Mouse (Mus musculus) forebrain, postnatal 0 days (tissue): ENCODE measurements around the gene Gm13691. TPM values are rescaled to one million over a fixed set of nuclear protein-coding genes. Genes with fewer than 3 reads are reported as not detected.
"Not testable (repeated sequence)": the region's sequence is repeated elsewhere in the genome, so short reads cannot be mapped to it uniquely, and the experiment has no call there.

Experiments
- ATAC-seq: fragments of 200-750 bp; cut with Nextera tagmentation; 2 replicates; pipeline ENCODE4 v1.8.0; 2017; ENCODE audit warnings: mild to moderate bottlenecking, moderate library complexity
- DNase-seq: peaks from one replicate; pipeline ENCODE4 v3.0.0-alpha.2; 2015
- H3K27ac ChIP-seq: fragments of 300-500 bp; sonication (generic); 2 replicates; pipeline ENCODE4 v1.5.1; 2014; ENCODE audit warnings: low read depth, mild to moderate bottlenecking, antibody characterized with exemption, low read length, moderate library complexity, mixed read lengths
- H3K27me3 ChIP-seq: fragments of 300-500 bp; sonication (generic); 2 replicates; pipeline ENCODE4 v1.6.1; 2014; ENCODE audit warnings: mild to moderate bottlenecking, low read length, mixed read lengths; ENCODE audit not compliant: insufficient read depth
- H3K36me3 ChIP-seq: fragments of 300-500 bp; sonication (generic); 2 replicates; pipeline ENCODE4 v1.6.1; 2014; ENCODE audit warnings: mild to moderate bottlenecking, moderate library complexity; ENCODE audit not compliant: insufficient read depth
- H3K4me1 ChIP-seq: fragments of 300-500 bp; sonication (generic); 2 replicates; pipeline ENCODE4 v1.6.1; 2014; ENCODE audit warnings: antibody characterized with exemption; ENCODE audit not compliant: insufficient read depth
- H3K4me2 ChIP-seq: fragments of 300-500 bp; sonication (generic); 2 replicates; pipeline ENCODE4 v1.6.1; 2014; ENCODE audit warnings: low read depth, mild to moderate bottlenecking, moderate library complexity
- H3K4me3 ChIP-seq: fragments of 300-500 bp; sonication (generic); 2 replicates; pipeline ENCODE4 v1.5.1; 2014; ENCODE audit warnings: low read depth, low read length, mixed read lengths
- H3K9ac ChIP-seq: fragments of 300-500 bp; sonication (generic); 2 replicates; pipeline ENCODE4 v1.6.1; 2014; ENCODE audit warnings: mild to moderate bottlenecking
- H3K9me3 ChIP-seq: fragments of 300-500 bp; sonication (generic); 2 replicates; pipeline ENCODE4 v1.6.1; 2016; ENCODE audit warnings: low read length
- CTCF ChIP-seq: sonication (generic); IDR thresholded peaks from 2 replicates; pipeline ENCODE4 v1.5.1; 2016; ENCODE audit warnings: antibody characterized with exemption, control low read depth, low read depth
- WGBS: fragments of 180-500 bp; shearing (Covaris S2); extraction: QIAGEN DNeasy Blood & Tissue Kit; methylation state at CpG from one replicate; pipeline ENCODE4 v1.1.7; 2014; 5-methylcytosine and 5-hydroxymethylcytosine counted together
- polyA plus RNA-seq: library from polyadenylated mRNA; unstranded; fragments of >200 nt; fragmentation: Nextera tagmentation; extraction: Ambion mirVana; gene quantifications from 2 replicates; pipeline ENCODE4 v1.2.1, GENCODE M21; 2015
- total RNA-seq: library from RNA; depleted of rRNA; stranded (reverse); fragments of >200 nt; gene quantifications from 2 replicates; pipeline ENCODE4 v1.2.3, GENCODE M21; 2014; rRNA removed

Gene Gm13691
- total and polyA plus RNA-seq, 2 experiments from 2014 or later = not detected

- peak; percentile 33 for DNase-seq
- 33% methylated on average over 4 of the region's 4 CpGs for WGBS
These were observed 47.0 kb downstream of the Gm13691 start for GRCm38 (mm10) chr2:84037304-84037703.

GRCm38 (mm10) chr2:84037943-84038342 is 47.6 kb downstream of the Gm13691 start:
- H3K9me3 ChIP-seq, DNase-seq, H3K36me3 ChIP-seq, H3K27ac ChIP-seq, H3K27me3 ChIP-seq, ATAC-seq, H3K4me2 ChIP-seq, H3K4me1 ChIP-seq, H3K9ac ChIP-seq, H3K4me3 ChIP-seq: not testable (repeated sequence)
- 89% methylated on average over 1 of the region's 1 CpGs for WGBS

More at GRCm38 (mm10) chr2:84037304-84037703, 47.0 kb downstream of the Gm13691 start:
- Histone ChIP-seq H3K27me3 (no peaks in the 10 kb centered on the region), H3K4me1 (no peaks in the 10 kb centered on the region), H3K4me3 (no peak overlapping the region), H3K36me3 (no peaks in the 10 kb centered on the region), H3K4me2 (no peak overlapping the region), H3K9me3 (no peaks in the 10 kb centered on the region), H3K27ac (no peak overlapping the region), H3K9ac (no peak overlapping the region)
- TF ChIP-seq CTCF = peak; percentile 64
- ATAC-seq = peak; percentile 62; the same call in 1 of the 2 replicates

GRCm38 (mm10) chr2:84039277-84039676 is 48.9 kb downstream of the Gm13691 start:
- H3K9me3 ChIP-seq = no peaks in the 10 kb centered on the region
- no peaks in the 10 kb centered on the region for H3K36me3 ChIP-seq
- no peaks in the 10 kb centered on the region for H3K4me1 ChIP-seq
- H3K4me3 ChIP-seq = no peak overlapping the region
- ATAC-seq (no peak), DNase-seq (no peak)
- H3K4me2 ChIP-seq = no peak overlapping the region
- H3K9ac ChIP-seq = no peak overlapping the region
- no peaks in the 10 kb centered on the region for H3K27me3 ChIP-seq
- no peak for TF ChIP-seq CTCF
- 75% methylated on average over 6 of the region's 6 CpGs for WGBS
- H3K27ac ChIP-seq = no peak overlapping the region

Other genes with a start within 250 kb of the Gm13691 start
- gene Fam171b, start 177.9 kb upstream of the Gm13691 start, total RNA-seq = 116 and 118 TPM in 2 replicates
- gene Fam171b, start 177.9 kb upstream of the Gm13691 start, polyA plus RNA-seq = 82.7 and 98.9 TPM in 2 replicates
- gene Zswim2, start 49.3 kb upstream of the Gm13691 start, total RNA-seq = 0.15 and 0.48 TPM in 2 replicates
- gene Zswim2, start 49.3 kb upstream of the Gm13691 start, polyA plus RNA-seq = not detected in 2 replicates
- gene Gm13698, start 34.9 kb upstream of the Gm13691 start, total RNA-seq = not detected in 2 replicates
- not detected in 2 replicates for gene Gm13698, start 34.9 kb upstream of the Gm13691 start, polyA plus RNA-seq
- not detected in 2 replicates for gene Gm13693, start 29.1 kb upstream of the Gm13691 start, total RNA-seq
- not detected in 2 replicates for gene Gm13693, start 29.1 kb upstream of the Gm13691 start, polyA plus RNA-seq
- not detected in 2 replicates for gene Gm13695, start 23.2 kb upstream of the Gm13691 start, total RNA-seq
- not detected in 2 replicates for gene Gm13695, start 23.2 kb upstream of the Gm13691 start, polyA plus RNA-seq
- gene Gm13696, start 17.4 kb upstream of the Gm13691 start, total RNA-seq = not detected in 2 replicates
- not detected in 2 replicates for gene Gm13696, start 17.4 kb upstream of the Gm13691 start, polyA plus RNA-seq
- gene Gm13694, start 11.6 kb upstream of the Gm13691 start, total RNA-seq = not detected in 2 replicates
- not detected in 2 replicates for gene Gm13694, start 11.6 kb upstream of the Gm13691 start, polyA plus RNA-seq
- gene Gm13697, start 5.8 kb upstream of the Gm13691 start, total RNA-seq = not detected in 2 replicates
- gene Gm13697, start 5.8 kb upstream of the Gm13691 start, polyA plus RNA-seq = not detected in 2 replicates